In the genomic region with DNA sequence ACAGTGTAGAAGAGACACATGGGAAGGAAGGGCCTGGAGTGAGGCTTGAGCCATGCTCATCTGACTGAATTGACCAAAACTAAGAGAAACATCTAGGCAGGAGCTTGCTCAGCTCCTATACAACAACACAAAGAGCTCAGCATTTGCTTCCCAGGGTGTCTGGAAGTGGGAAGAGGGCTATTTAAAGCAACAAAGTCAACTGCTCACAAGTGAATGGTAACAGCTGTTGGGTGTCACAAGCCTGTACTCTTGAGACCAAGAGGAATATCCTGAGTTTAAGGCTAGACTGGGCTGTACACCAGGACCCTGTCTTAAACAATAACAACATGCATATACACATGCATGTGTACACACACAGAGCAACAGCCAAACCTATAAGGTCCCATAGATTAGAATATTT, we compare ENCODE assay signal across 23 mouse cellular contexts.
DNase-seq lines count a peak whose midpoint lies in the region; ATAC-seq and TF ChIP-seq lines count a peak whose summit lies in the region.
"Had no signal": no experiment of that assay in that cellular context is flagged by ENCODE, and none has a peak within 500 bp of the region (broad histone marks: within the 10 kb centered on the region; RNA-seq: fewer than 3 reads in every experiment).

No protein-coding gene starts in this region.

- no peaks in the 10 kb centered on the region for H3K27me3 ChIP-seq in heart, embryonic 10.5 days (ENCODE audit: insufficient read depth, poor library complexity, severe bottlenecking)
- H3K27me3 ChIP-seq in intestine, embryonic 14.5 days (replicated peaks; ENCODE audit: control insufficient read depth, insufficient read depth, low read length) = no peaks in the 10 kb centered on the region
- no peaks in the 10 kb centered on the region for H3K27me3 ChIP-seq in intestine, postnatal 0 days (replicated peaks; ENCODE audit: control insufficient read depth, insufficient read depth, low read length)
- H3K27me3 ChIP-seq in lung, embryonic 16.5 days (ENCODE audit: control insufficient read depth, insufficient read depth, low read depth, low read length) = no peaks in the 10 kb centered on the region
- no peaks in the 10 kb centered on the region for H3K27me3 ChIP-seq in stomach, postnatal 0 days (ENCODE audit: control insufficient read depth, insufficient read depth, low read length)
- H3K27me3 ChIP-seq: liver, embryonic 15.5 days; megakaryocyte, embryonic 14.5 days; midbrain, embryonic 13.5 days had no signal

- H3K36me3 ChIP-seq in heart, embryonic 10.5 days = peaks cover 49% of the 10 kb centered on the region
- peaks cover 52% of the 10 kb centered on the region for H3K36me3 ChIP-seq in intestine, embryonic 14.5 days (ENCODE audit: control insufficient read depth, insufficient read depth, low read length)
- H3K36me3 ChIP-seq in intestine, postnatal 0 days (ENCODE audit: control insufficient read depth, insufficient read depth) = peaks cover 17% of the 10 kb centered on the region
- H3K36me3 ChIP-seq in lung, embryonic 16.5 days (ENCODE audit: control insufficient read depth, insufficient read depth, low read length) = peaks cover 14% of the 10 kb centered on the region
- H3K36me3 ChIP-seq in stomach, postnatal 0 days (ENCODE audit: control insufficient read depth, insufficient read depth, low read length) = peaks cover 7% of the 10 kb centered on the region; the same call in 1 of the 2 replicates
- H3K36me3 ChIP-seq: midbrain, embryonic 13.5 days had no signal

- no peak for ATAC-seq in intestine, embryonic 14.5 days (replicated peaks; ENCODE audit: low FRiP score, low TSS enrichment, low read depth)
- no peak for ATAC-seq in intestine, postnatal 0 days
- ATAC-seq in lung, embryonic 16.5 days (ENCODE audit: low read depth) = 0 out of 2 replicates have a peak, but pooled peaks have one; percentile 23
- no peak for ATAC-seq in stomach, postnatal 0 days (ENCODE audit: low FRiP score, low TSS enrichment)
- ATAC-seq: CD4-positive, CD25-positive, alpha-beta regulatory T cell, adult 4 months; forebrain, postnatal 0 days; hindbrain, postnatal 0 days; midbrain, embryonic 13.5 days had no signal

- no peak for TF ChIP-seq CTCF in intestine, postnatal 0 days (IDR thresholded peaks at IDR 0.05; ENCODE audit: low read depth)
- no peak for TF ChIP-seq CTCF in lung, adult 2 months (IDR thresholded peaks at IDR 0.05; ENCODE audit: insufficient read depth, low read length)
- no peak for TF ChIP-seq CTCF in stomach, postnatal 0 days (IDR thresholded peaks at IDR 0.05; ENCODE audit: low read depth)

- H3K4me1 ChIP-seq in heart, embryonic 10.5 days = peaks cover 10% of the 10 kb centered on the region
- no peaks in the 10 kb centered on the region for H3K4me1 ChIP-seq in intestine, embryonic 14.5 days (replicated peaks; ENCODE audit: control insufficient read depth, insufficient read depth, low read length)
- no peaks in the 10 kb centered on the region for H3K4me1 ChIP-seq in intestine, postnatal 0 days (replicated peaks; ENCODE audit: control insufficient read depth, insufficient read depth, low read length)
- H3K4me1 ChIP-seq in lung, embryonic 16.5 days (replicated peaks; ENCODE audit: control insufficient read depth, insufficient read depth, low read length) = no peaks in the 10 kb centered on the region
- no peaks in the 10 kb centered on the region for H3K4me1 ChIP-seq in lung, adult 2 months (ENCODE audit: control insufficient read depth, insufficient read depth, low read length)
- no peaks in the 10 kb centered on the region for H3K4me1 ChIP-seq in stomach, postnatal 0 days (replicated peaks; ENCODE audit: control insufficient read depth, insufficient read depth)
- H3K4me1 ChIP-seq: liver, embryonic 15.5 days; midbrain, embryonic 13.5 days had no signal

- no peak for DNase-seq in heart, embryonic 10.5 days (ENCODE audit: low spot score)
- DNase-seq in heart, postnatal 36 days = no peak
- DNase-seq in intestine, embryonic 14.5 days (ENCODE audit: low spot score) = no peak
- no peak for DNase-seq in lung, adult 2 months
- DNase-seq in stomach, postnatal 0 days (ENCODE audit: low spot score) = no peak
- DNase-seq in left cerebral cortex, postnatal 10 days (ENCODE audit: extremely low spot score in 1 of 2, low spot score in 2 of 2) = no peak
- DNase-seq: adrenal gland, postnatal 14 days; cerebellum, adult 9-11 months; forebrain, postnatal 0 days; gastrocnemius, postnatal 36 days; kidney, adult 18-20 months; kidney, postnatal 25 days; layer of hippocampus, postnatal 36 days; right cerebral cortex, postnatal 14 days; thymus, adult 18-20 months; thymus, postnatal 36 days had no signal

- TF ChIP-seq POLR2A in lung, adult 2 months (IDR thresholded peaks at IDR 0.05; ENCODE audit: borderline replicate concordance, extremely low read depth, low read depth, low read length) = no peak

- TF ChIP-seq EP300 in stomach, postnatal 0 days (optimal IDR thresholded peaks at IDR 0.05) = no peak

- intact Hi-C loops in heart, postnatal 36 days (cut with DNase I) = no loop called here
- intact Hi-C loops in left cerebral cortex, postnatal 10 days (cut with DNase I) = no loop called here

- no peak overlapping the region for H3K4me3 ChIP-seq in heart, embryonic 10.5 days
- H3K4me3 ChIP-seq in intestine, embryonic 14.5 days (ENCODE audit: low read depth, low read length) = no peak overlapping the region
- no peak overlapping the region for H3K4me3 ChIP-seq in intestine, postnatal 0 days (ENCODE audit: low read depth, low read length)
- H3K4me3 ChIP-seq in lung, embryonic 16.5 days (ENCODE audit: low read length) = no peak overlapping the region
- H3K4me3 ChIP-seq in lung, adult 2 months (replicated peaks; ENCODE audit: extremely low read depth, low read depth, low read length) = no peak overlapping the region
- no peak overlapping the region for H3K4me3 ChIP-seq in stomach, postnatal 0 days (ENCODE audit: low read depth, low read length)
- H3K4me3 ChIP-seq: liver, embryonic 15.5 days; megakaryocyte, embryonic 14.5 days; midbrain, embryonic 13.5 days had no signal

- H3K9me3 ChIP-seq in heart, embryonic 10.5 days = peaks cover 9% of the 10 kb centered on the region
- H3K9me3 ChIP-seq in intestine, embryonic 14.5 days (ENCODE audit: control insufficient read depth, low read length) = no peaks in the 10 kb centered on the region
- no peaks in the 10 kb centered on the region for H3K9me3 ChIP-seq in intestine, postnatal 0 days (ENCODE audit: control insufficient read depth)
- H3K9me3 ChIP-seq in lung, embryonic 16.5 days (ENCODE audit: control insufficient read depth, low read length) = no peaks in the 10 kb centered on the region
- H3K9me3 ChIP-seq in stomach, postnatal 0 days (ENCODE audit: control insufficient read depth, low read length) = no peaks in the 10 kb centered on the region
- H3K9me3 ChIP-seq: liver, embryonic 15.5 days; megakaryocyte, embryonic 14.5 days; midbrain, embryonic 13.5 days had no signal

- H3K9ac ChIP-seq in intestine, embryonic 14.5 days (ENCODE audit: low read length) = no peak overlapping the region
- H3K9ac ChIP-seq in intestine, postnatal 0 days (ENCODE audit: low read depth, low read length) = no peak overlapping the region
- H3K9ac ChIP-seq in lung, embryonic 16.5 days (ENCODE audit: low read length) = no peak overlapping the region
- H3K9ac ChIP-seq in stomach, postnatal 0 days (ENCODE audit: low read length) = no peak overlapping the region
- H3K9ac ChIP-seq: forebrain, postnatal 0 days; liver, embryonic 15.5 days; midbrain, embryonic 13.5 days had no signal

- no peak overlapping the region for H3K4me2 ChIP-seq in intestine, embryonic 14.5 days (ENCODE audit: low read length)
- no peak overlapping the region for H3K4me2 ChIP-seq in intestine, postnatal 0 days (replicated peaks; ENCODE audit: low read depth)
- no peak overlapping the region for H3K4me2 ChIP-seq in lung, embryonic 16.5 days (ENCODE audit: low read depth, low read length)
- H3K4me2 ChIP-seq in stomach, postnatal 0 days (replicated peaks; ENCODE audit: low read depth) = no peak overlapping the region
- H3K4me2 ChIP-seq: liver, embryonic 15.5 days; midbrain, embryonic 13.5 days had no signal

- H3K27ac ChIP-seq in heart, embryonic 10.5 days = peak overlapping the region; percentile 33; the same call in 1 of the 2 replicates
- peak overlapping the region; percentile 19; the same call in 1 of the 2 replicates for H3K27ac ChIP-seq in intestine, embryonic 14.5 days (ENCODE audit: low read depth)
- H3K27ac ChIP-seq in intestine, postnatal 0 days (ENCODE audit: low read depth, low read length) = no peak overlapping the region
- H3K27ac ChIP-seq in lung, embryonic 16.5 days (ENCODE audit: low read length) = no peak overlapping the region
- H3K27ac ChIP-seq in stomach, postnatal 0 days (replicated peaks) = 0 out of 2 replicates have a peak overlapping the region, but pooled peaks have one; percentile 9
- H3K27ac ChIP-seq: hindbrain, postnatal 0 days; liver, embryonic 15.5 days; midbrain, embryonic 13.5 days had no signal

Comparison
In these comparisons a context has a peak if more than half of its experiments do, and no peak if none do; other contexts are left out.
1. H3K27ac ChIP-seq: peak in heart, embryonic 10.5 days (single experiment), intestine, embryonic 14.5 days (single experiment) and stomach, postnatal 0 days (single experiment); none in intestine, postnatal 0 days (single experiment) and lung, embryonic 16.5 days (single experiment).